Mouse (Mus musculus): Measurements from ENCODE around the gene 5730522E02Rik.

- no peak for TF ChIP-seq TCF12 (IDR thresholded peaks at IDR 0.05; ENCODE audit: insufficient read depth, poor library complexity, severe bottlenecking)
- TF ChIP-seq POLR2A (IDR thresholded peaks at IDR 0.05; ENCODE audit: insufficient read length, low read depth), result no peak
- no peak for TF ChIP-seq MAX (IDR thresholded peaks at IDR 0.05; ENCODE audit: low read depth)
- TF ChIP-seq CEBPB (IDR thresholded peaks at IDR 0.05; ENCODE audit: insufficient read depth, poor library complexity, severe bottlenecking), result no peak
- no peak for TF ChIP-seq USF1 (IDR thresholded peaks at IDR 0.05; ENCODE audit: low read depth)
- no peak for TF ChIP-seq E2F4 (IDR thresholded peaks at IDR 0.05; ENCODE audit: insufficient read depth)
- TF ChIP-seq REST (IDR thresholded peaks at IDR 0.05; ENCODE audit: insufficient read depth, insufficient read length), result no peak
These were observed 636.5 kb downstream of the 5730522E02Rik start for GRCm38 (mm10) chr11:25574129-25574465.

All from myocyte (in vitro differentiated cells).